18 mouse cellular contexts compared by ENCODE assay signal in the genomic region with DNA sequence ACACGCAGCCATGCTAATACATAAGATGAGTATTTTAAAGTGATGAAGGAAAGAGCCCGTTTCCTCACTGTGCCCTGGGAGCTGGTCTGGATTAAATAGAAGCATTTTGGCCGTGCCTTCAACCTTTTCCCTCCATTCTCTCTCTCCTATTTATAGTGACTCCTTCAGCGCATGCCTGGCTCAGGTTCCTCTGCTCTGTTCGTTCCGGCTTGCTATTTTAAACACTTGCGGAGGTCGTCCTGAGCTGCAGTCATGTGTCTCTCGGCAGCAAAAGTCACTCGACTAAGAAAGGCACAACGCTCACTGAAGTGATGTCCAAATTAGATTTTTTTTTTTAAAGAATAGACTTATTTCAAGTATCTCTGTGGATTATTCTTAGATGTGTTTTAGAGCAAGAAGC.
DNase-seq lines count a peak whose midpoint lies in the region; ATAC-seq lines count a peak whose summit lies in the region.
"Had no signal": no experiment of that assay in that cellular context is flagged by ENCODE, and none has a peak within 500 bp of the region (broad histone marks: within the 10 kb centered on the region; RNA-seq: fewer than 3 reads in every experiment).

No protein-coding gene starts in this region.

- no peak overlapping the region for H3K27ac ChIP-seq in heart, embryonic 12.5 days (ENCODE audit: poor library complexity, severe bottlenecking)
- H3K27ac ChIP-seq in midbrain, embryonic 13.5 days = no peak overlapping the region
- H3K27ac ChIP-seq: hindbrain, embryonic 15.5 days; limb, embryonic 13.5 days; liver, embryonic 15.5 days; neural tube, embryonic 13.5 days had no signal

- 0 out of 2 replicates have a peak, but pooled peaks cover 2% of the 10 kb centered on the region for H3K27me3 ChIP-seq in heart, embryonic 12.5 days (replicated peaks)
- no peaks in the 10 kb centered on the region for H3K27me3 ChIP-seq in midbrain, embryonic 13.5 days
- H3K27me3 ChIP-seq: limb, embryonic 13.5 days; liver, embryonic 15.5 days had no signal

- H3K9me3 ChIP-seq in heart, embryonic 12.5 days (replicated peaks) = no peaks in the 10 kb centered on the region
- no peaks in the 10 kb centered on the region for H3K9me3 ChIP-seq in midbrain, embryonic 13.5 days
- H3K9me3 ChIP-seq: hindbrain, embryonic 15.5 days; limb, embryonic 13.5 days; liver, embryonic 15.5 days; neural tube, embryonic 13.5 days had no signal

- WGBS in heart, embryonic 12.5 days = 53% methylated on average over 11 of the region's 11 CpGs
- WGBS in midbrain, embryonic 13.5 days = 84% methylated on average over 11 of the region's 11 CpGs

- ATAC-seq in heart, embryonic 12.5 days (ENCODE audit: insufficient number of reproducible peaks, low FRiP score) = peak; percentile 57; the same call in 1 of the 2 replicates
- ATAC-seq in erythroid progenitor cell, adult 5-6 weeks (replicated peaks; ENCODE audit: low FRiP score, poor library complexity, severe bottlenecking) = no peak
- ATAC-seq in midbrain, embryonic 13.5 days = no peak
- ATAC-seq: forebrain, embryonic 14.5 days had no signal

- H3K36me3 ChIP-seq in heart, embryonic 12.5 days = no peaks in the 10 kb centered on the region
- H3K36me3 ChIP-seq in midbrain, embryonic 13.5 days = no peaks in the 10 kb centered on the region
- H3K36me3 ChIP-seq: hindbrain, embryonic 15.5 days; limb, embryonic 13.5 days; liver, embryonic 15.5 days; neural tube, embryonic 13.5 days had no signal

- H3K4me2 ChIP-seq in heart, embryonic 12.5 days = no peak overlapping the region
- H3K4me2 ChIP-seq in midbrain, embryonic 13.5 days (replicated peaks) = no peak overlapping the region
- H3K4me2 ChIP-seq: hindbrain, embryonic 15.5 days; limb, embryonic 13.5 days; liver, embryonic 15.5 days; neural tube, embryonic 13.5 days had no signal

- DNase-seq in gastrocnemius, adult 18-20 months (ENCODE audit: low spot score) = peak; percentile 57
- DNase-seq in gastrocnemius, postnatal 10 days = no peak
- DNase-seq in heart, adult 11 months = peak; percentile 95
- peak; percentile 9 to 25 for DNase-seq in heart, postnatal 36 days
- DNase-seq in kidney, adult 8-10 months = no peak
- DNase-seq: B cell, adult 2 months; cerebellum, adult 9-11 months; gastrocnemius, postnatal 25 days; lung, postnatal 10 days; thymus, postnatal 36 days had no signal

- intact Hi-C loops in heart, postnatal 36 days (cut with DNase I) = loop anchor here (5.0 to 10.0 kb wide), 3 partner anchors 42 to 365 kb away; partner anchors contain the start of gene Gpat3

- H3K4me3 ChIP-seq in heart, embryonic 12.5 days = no peak overlapping the region
- no peak overlapping the region for H3K4me3 ChIP-seq in midbrain, embryonic 13.5 days (replicated peaks)
- H3K4me3 ChIP-seq: hindbrain, embryonic 15.5 days; limb, embryonic 13.5 days; liver, embryonic 15.5 days; neural tube, embryonic 13.5 days had no signal

- no peak overlapping the region for H3K9ac ChIP-seq in heart, embryonic 12.5 days
- no peak overlapping the region for H3K9ac ChIP-seq in midbrain, embryonic 13.5 days (replicated peaks)
- H3K9ac ChIP-seq: hindbrain, embryonic 15.5 days; limb, embryonic 13.5 days; liver, embryonic 15.5 days; neural tube, embryonic 13.5 days had no signal

- 0 out of 2 replicates have a peak, but pooled peaks cover 12% of the 10 kb centered on the region for H3K4me1 ChIP-seq in heart, embryonic 12.5 days (replicated peaks)
- H3K4me1 ChIP-seq in midbrain, embryonic 13.5 days (replicated peaks) = no peaks in the 10 kb centered on the region
- H3K4me1 ChIP-seq: hindbrain, embryonic 15.5 days; liver, embryonic 15.5 days; neural tube, embryonic 13.5 days had no signal

Comparison
In these comparisons a context has a peak if more than half of its experiments do, and no peak if none do; other contexts are left out.
1. DNase-seq: peak in gastrocnemius, adult 18-20 months (single experiment), heart, adult 11 months (single experiment) and heart, postnatal 36 days (2 of 2); none in gastrocnemius, postnatal 10 days (single experiment) and kidney, adult 8-10 months (0 of 2).